Mouse (Mus musculus) brain, embryonic 14.5 days (tissue): ENCODE measurements around the gene 4930539E08Rik.

ENCODE experiments used
- CTCF ChIP-seq: fragments of 200-500 bp; IDR thresholded peaks from 2 replicates; pipeline ENCODE4 v1.5.1; 2012; ENCODE audit warnings: inconsistent platforms, mild to moderate bottlenecking, moderate library complexity, borderline replicate concordance; ENCODE audit not compliant: insufficient read depth, insufficient read length; ENCODE audit errors: extremely low read depth
- POLR2A ChIP-seq: fragments of 200-500 bp; IDR thresholded peaks from 2 replicates; pipeline ENCODE4 v1.6.1; 2012; ENCODE audit warnings: mild to moderate bottlenecking, inconsistent platforms, borderline replicate concordance; ENCODE audit not compliant: poor library complexity, insufficient read depth, insufficient read length, severe bottlenecking; ENCODE audit errors: extremely low read depth

DNA sequence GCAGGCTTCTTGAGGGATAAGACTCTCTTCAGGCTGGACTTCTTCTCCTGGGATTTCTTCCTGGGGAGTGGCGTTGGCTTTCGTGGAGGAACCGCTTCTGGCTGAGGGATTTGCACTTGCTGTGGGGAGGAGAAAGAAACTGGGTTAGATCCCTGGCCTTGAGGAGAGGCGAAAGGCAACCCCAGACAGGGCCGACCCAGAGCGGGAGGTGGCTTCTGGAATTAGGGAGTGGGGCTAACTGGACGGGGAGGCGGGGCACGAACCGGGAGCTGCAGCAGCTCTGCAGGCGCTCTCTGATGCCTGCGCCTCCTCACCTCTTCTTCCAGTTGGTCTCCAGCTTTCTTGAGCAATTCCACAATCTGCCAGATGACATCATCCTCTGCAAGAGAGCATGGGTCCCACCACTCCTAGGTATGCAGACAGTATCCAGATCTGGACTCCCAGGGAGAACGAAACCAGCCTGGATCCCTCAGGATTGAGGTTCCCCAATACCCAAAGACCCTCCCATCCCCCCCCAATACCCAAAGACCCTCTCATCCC, 9.7 kb downstream of the 4930539E08Rik start:
- no peak for TF ChIP-seq CTCF
- TF ChIP-seq POLR2A, result no peak
